8 mouse cellular contexts compared by ENCODE assay signal in genomic region chr17:10389740-10390139, GRCm38 (mm10).
DNase-seq lines count a peak whose midpoint lies in the region; ATAC-seq and TF ChIP-seq lines count a peak whose summit lies in the region.
"Had no signal": no experiment of that assay in that cellular context is flagged by ENCODE, and none has a peak within 500 bp of the region (broad histone marks: within the 10 kb centered on the region; RNA-seq: fewer than 3 reads in every experiment).

No protein-coding gene starts in this region.

- H3K9me3 ChIP-seq in lung, embryonic 14.5 days (ENCODE audit: low read depth, low read length) = no peaks in the 10 kb centered on the region
- no peaks in the 10 kb centered on the region for H3K9me3 ChIP-seq in embryonic facial prominence, embryonic 13.5 days
- H3K9me3 ChIP-seq in heart, postnatal 0 days (replicated peaks; ENCODE audit: control insufficient read depth, low read length) = no peaks in the 10 kb centered on the region
- no peaks in the 10 kb centered on the region for H3K9me3 ChIP-seq in neural tube, embryonic 14.5 days (ENCODE audit: control insufficient read depth, low read length)

- H3K27me3 ChIP-seq in lung, embryonic 14.5 days (ENCODE audit: insufficient read depth, low read length) = no peaks in the 10 kb centered on the region
- H3K27me3 ChIP-seq in embryonic facial prominence, embryonic 13.5 days = no peaks in the 10 kb centered on the region
- H3K27me3 ChIP-seq in heart, postnatal 0 days (ENCODE audit: control insufficient read depth, insufficient read depth, low read length) = no peaks in the 10 kb centered on the region
- no peaks in the 10 kb centered on the region for H3K27me3 ChIP-seq in neural tube, embryonic 14.5 days (ENCODE audit: control insufficient read depth, insufficient read depth, low read length)

- H3K4me3 ChIP-seq in lung, embryonic 14.5 days (ENCODE audit: low read depth, low read length) = no peak overlapping the region
- no peak overlapping the region for H3K4me3 ChIP-seq in embryonic facial prominence, embryonic 13.5 days
- no peak overlapping the region for H3K4me3 ChIP-seq in heart, postnatal 0 days (ENCODE audit: low read depth, low read length)
- no peak overlapping the region for H3K4me3 ChIP-seq in neural tube, embryonic 14.5 days (ENCODE audit: low read depth, low read length)

- peak overlapping the region; percentile 86 for H3K27ac ChIP-seq in lung, embryonic 14.5 days (ENCODE audit: low read depth)
- H3K27ac ChIP-seq in embryonic facial prominence, embryonic 13.5 days = peak overlapping the region; percentile 76
- H3K27ac ChIP-seq in heart, postnatal 0 days (ENCODE audit: low read depth) = peak overlapping the region; percentile 98
- peak overlapping the region; percentile 4; the same call in 1 of the 2 replicates for H3K27ac ChIP-seq in neural tube, embryonic 14.5 days (ENCODE audit: low read depth, low read length)

- no peak for ATAC-seq in lung, embryonic 14.5 days (ENCODE audit: insufficient read depth)
- no peak for ATAC-seq in embryonic facial prominence, embryonic 13.5 days (ENCODE audit: insufficient number of reproducible peaks, insufficient read depth, low FRiP score, low TSS enrichment, low read depth)
- peak; percentile 10; the same call in 1 of the 2 replicates for ATAC-seq in heart, postnatal 0 days (ENCODE audit: insufficient read depth, low read depth)
- no peak for ATAC-seq in neural tube, embryonic 14.5 days (ENCODE audit: low read depth)

- H3K36me3 ChIP-seq in lung, embryonic 14.5 days (ENCODE audit: insufficient read depth) = no peaks in the 10 kb centered on the region
- no peaks in the 10 kb centered on the region for H3K36me3 ChIP-seq in embryonic facial prominence, embryonic 13.5 days
- no peaks in the 10 kb centered on the region for H3K36me3 ChIP-seq in heart, postnatal 0 days (replicated peaks; ENCODE audit: control insufficient read depth, insufficient read depth, low read length)
- H3K36me3 ChIP-seq in neural tube, embryonic 14.5 days (ENCODE audit: control insufficient read depth, insufficient read depth, low read length) = no peaks in the 10 kb centered on the region

- WGBS in lung, embryonic 14.5 days = 70% methylated on average over 9 of the region's 9 CpGs
- WGBS in embryonic facial prominence, embryonic 13.5 days = 75% methylated on average over 9 of the region's 9 CpGs
- 33% methylated on average over 9 of the region's 9 CpGs for WGBS in heart, postnatal 0 days
- 83% methylated on average over 9 of the region's 9 CpGs for WGBS in neural tube, embryonic 14.5 days

- H3K9ac ChIP-seq in lung, embryonic 14.5 days = no peak overlapping the region
- no peak overlapping the region for H3K9ac ChIP-seq in embryonic facial prominence, embryonic 13.5 days
- 0 out of 2 replicates have a peak overlapping the region, but pooled peaks have one; percentile 38 for H3K9ac ChIP-seq in heart, postnatal 0 days (replicated peaks; ENCODE audit: low read depth, low read length)
- H3K9ac ChIP-seq in neural tube, embryonic 14.5 days (replicated peaks; ENCODE audit: low read depth, low read length) = no peak overlapping the region

- no peak for TF ChIP-seq CTCF in lung, embryonic 14.5 days (IDR thresholded peaks at IDR 0.05; ENCODE audit: low read depth)
- no peak for TF ChIP-seq CTCF in heart, postnatal 0 days (IDR thresholded peaks at IDR 0.05; ENCODE audit: low read depth)

- no peak overlapping the region for H3K4me2 ChIP-seq in lung, embryonic 14.5 days
- no peak overlapping the region for H3K4me2 ChIP-seq in embryonic facial prominence, embryonic 13.5 days
- no peak overlapping the region for H3K4me2 ChIP-seq in heart, postnatal 0 days (ENCODE audit: low read depth, low read length)
- H3K4me2 ChIP-seq in neural tube, embryonic 14.5 days (ENCODE audit: low read depth, low read length) = no peak overlapping the region

- DNase-seq in lung, embryonic 14.5 days = no peak
- no peak for DNase-seq in lung, adult 18-20 months
- DNase-seq in heart, postnatal 0 days (ENCODE audit: low spot score) = peak; percentile 60
- DNase-seq in cerebellum, adult 9-11 months = no peak
- no peak for DNase-seq in adrenal gland, adult (ENCODE audit: inconsistent age in 2 of 2, low spot score in 1 of 2)
- DNase-seq: thymus, postnatal 36 days had no signal

- 0 out of 2 replicates have a peak, but pooled peaks cover 8% of the 10 kb centered on the region for H3K4me1 ChIP-seq in lung, embryonic 14.5 days (ENCODE audit: insufficient read depth)
- H3K4me1 ChIP-seq in embryonic facial prominence, embryonic 13.5 days = peaks cover 8% of the 10 kb centered on the region; the same call in 1 of the 2 replicates
- peaks cover 49% of the 10 kb centered on the region for H3K4me1 ChIP-seq in heart, postnatal 0 days (ENCODE audit: control insufficient read depth, insufficient read depth)
- no peaks in the 10 kb centered on the region for H3K4me1 ChIP-seq in neural tube, embryonic 14.5 days (ENCODE audit: control insufficient read depth, insufficient read depth, low read length)

- TF ChIP-seq EP300 in heart, postnatal 0 days (IDR thresholded peaks at IDR 0.05; ENCODE audit: low read depth) = no peak

Comparison
In these comparisons a context has a peak if more than half of its experiments do, and no peak if none do; other contexts are left out.
1. H3K27ac ChIP-seq: peak in every context shown above with its lines; median percentile 98 in heart, postnatal 0 days; 86 in lung, embryonic 14.5 days; 76 in embryonic facial prominence, embryonic 13.5 days; 4 in neural tube, embryonic 14.5 days.